Mouse (Mus musculus): ENCODE measurements around the gene Tbc1d8. TPM values are rescaled to one million over a fixed set of nuclear protein-coding genes. Genes with fewer than 3 reads are reported as not detected.

Gene Tbc1d8
- polyA plus RNA-seq, 1 experiment = 0.93 TPM

- TF ChIP-seq GATA1 (IDR thresholded peaks at IDR 0.05; ENCODE audit: low read length) = no peak
These were observed 18.4 kb upstream of the Tbc1d8 start for GRCm38 (mm10) chr1:39496995-39497394.

DNA sequence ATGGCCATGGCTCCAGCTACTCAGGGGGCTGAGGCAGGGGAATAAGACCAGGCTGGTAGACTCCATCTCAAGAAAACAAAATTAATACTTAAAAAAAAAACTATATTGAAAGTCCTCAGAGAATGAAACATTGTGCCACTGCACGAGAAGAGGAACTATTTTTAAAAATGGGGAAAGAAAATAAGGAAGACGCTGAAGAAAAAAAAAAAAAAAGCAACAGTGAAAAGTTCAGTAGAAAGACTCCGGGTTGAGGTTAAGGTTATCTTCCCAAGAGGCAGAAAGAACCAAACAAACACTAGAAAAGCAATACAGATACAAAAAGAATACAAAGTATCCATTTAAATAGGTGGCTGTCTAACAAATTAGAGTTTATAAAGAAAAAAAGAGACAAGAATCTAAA, 15.1 kb upstream of the Tbc1d8 start:
- TF ChIP-seq GATA1 (IDR thresholded peaks at IDR 0.05; ENCODE audit: low read length) = no peak

DNA sequence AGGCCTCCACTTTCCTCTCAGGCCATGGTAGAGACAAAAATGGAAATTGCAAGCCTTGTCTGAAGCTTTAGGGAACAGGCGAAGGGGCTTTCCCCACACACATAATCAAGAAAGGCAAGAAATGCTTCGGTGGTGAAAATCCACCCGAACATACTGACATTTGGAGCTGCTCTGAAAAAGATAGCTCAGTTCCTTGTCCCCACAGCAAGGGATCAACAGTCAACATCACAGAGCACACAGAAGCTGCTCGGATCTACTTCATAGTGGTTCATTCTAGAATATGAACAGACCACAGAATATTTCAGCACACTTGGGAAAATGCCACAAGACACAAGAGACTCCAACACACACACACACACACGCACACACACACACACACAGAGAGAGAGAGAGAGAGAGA, 14.6 kb upstream of the Tbc1d8 start:
- TF ChIP-seq GATA1 (IDR thresholded peaks at IDR 0.05; ENCODE audit: low read length) = no peak

DNA sequence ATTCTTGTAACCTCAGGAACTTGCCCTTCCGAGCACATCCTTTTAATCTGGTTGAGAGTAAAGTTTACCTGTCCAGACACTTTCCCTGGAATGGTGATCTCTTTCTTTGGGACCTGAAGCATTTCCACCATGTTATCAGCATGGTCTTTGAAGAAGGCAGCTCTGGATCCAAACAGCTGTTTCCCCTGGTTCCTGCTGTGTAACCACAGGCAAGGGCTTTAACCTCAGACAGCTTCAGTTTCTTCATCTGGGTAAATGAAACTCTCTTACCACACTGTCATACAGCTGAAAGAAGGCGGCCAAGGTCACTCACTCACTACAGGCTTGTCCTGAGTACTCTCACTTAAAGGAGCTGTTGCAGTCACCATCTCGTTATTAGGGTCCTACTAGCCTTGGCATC, 8.8 kb upstream of the Tbc1d8 start:
- TF ChIP-seq GATA1 (IDR thresholded peaks at IDR 0.05; ENCODE audit: low read length) = no peak

- TF ChIP-seq GATA1 (IDR thresholded peaks at IDR 0.05; ENCODE audit: low read length) = no peak
These were observed 3.7 kb upstream of the Tbc1d8 start for GRCm38 (mm10) chr1:39482115-39482815.

DNA sequence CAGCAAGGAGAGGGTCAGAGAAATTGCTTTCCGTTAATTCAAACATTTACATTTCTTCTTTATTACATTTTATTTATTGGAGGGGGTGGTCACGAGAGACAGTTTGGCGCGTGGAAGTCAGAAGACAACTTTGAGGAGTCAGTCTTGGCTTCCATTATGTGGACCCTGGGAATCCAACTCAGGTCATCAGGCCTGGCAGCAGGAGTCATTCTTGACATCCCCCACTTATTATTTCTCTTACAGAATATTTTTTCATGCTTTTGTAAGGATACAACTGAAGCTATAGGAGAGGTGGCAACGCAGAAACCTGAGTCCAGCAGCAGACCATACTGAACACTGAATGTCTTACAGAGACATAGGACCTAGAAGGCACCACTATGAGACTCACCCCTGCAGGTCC, 699 bp upstream of the Tbc1d8 start:
- TF ChIP-seq GATA1 (IDR thresholded peaks at IDR 0.05; ENCODE audit: low read length) = no peak

- no peak for TF ChIP-seq GATA1 (IDR thresholded peaks at IDR 0.05; ENCODE audit: low read length)
These were observed 293 bp upstream of the Tbc1d8 start for GRCm38 (mm10) chr1:39478896-39479200.

DNA sequence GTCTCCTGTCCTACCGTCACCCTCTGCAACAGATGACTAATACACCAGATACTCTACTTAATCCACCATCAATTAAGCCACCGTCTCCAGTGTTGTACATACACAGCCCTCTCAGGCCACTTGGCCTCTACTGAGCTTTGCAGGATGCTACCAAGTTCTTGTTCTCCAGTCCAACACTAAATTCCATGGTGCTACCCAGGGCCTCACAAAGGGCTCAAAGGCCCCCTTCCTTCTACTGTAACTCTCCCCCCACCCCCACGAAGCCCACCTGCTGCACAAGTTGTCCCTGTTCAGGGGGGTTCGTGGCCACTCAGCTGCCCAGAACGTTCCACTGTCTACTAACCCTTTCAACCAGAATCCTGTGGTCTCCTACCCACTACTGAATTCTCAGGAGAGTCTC, 1.5 kb downstream of the Tbc1d8 start:
- no peak for TF ChIP-seq GATA1 (IDR thresholded peaks at IDR 0.05; ENCODE audit: low read length)

- TF ChIP-seq GATA1 (IDR thresholded peaks at IDR 0.05; ENCODE audit: low read length) = no peak
These were observed 2.2 kb downstream of the Tbc1d8 start for GRCm38 (mm10) chr1:39476341-39476740.

- no peak for TF ChIP-seq GATA1 (IDR thresholded peaks at IDR 0.05; ENCODE audit: low read length)
These were observed 4.0 kb downstream of the Tbc1d8 start for GRCm38 (mm10) chr1:39474516-39474915.

DNA sequence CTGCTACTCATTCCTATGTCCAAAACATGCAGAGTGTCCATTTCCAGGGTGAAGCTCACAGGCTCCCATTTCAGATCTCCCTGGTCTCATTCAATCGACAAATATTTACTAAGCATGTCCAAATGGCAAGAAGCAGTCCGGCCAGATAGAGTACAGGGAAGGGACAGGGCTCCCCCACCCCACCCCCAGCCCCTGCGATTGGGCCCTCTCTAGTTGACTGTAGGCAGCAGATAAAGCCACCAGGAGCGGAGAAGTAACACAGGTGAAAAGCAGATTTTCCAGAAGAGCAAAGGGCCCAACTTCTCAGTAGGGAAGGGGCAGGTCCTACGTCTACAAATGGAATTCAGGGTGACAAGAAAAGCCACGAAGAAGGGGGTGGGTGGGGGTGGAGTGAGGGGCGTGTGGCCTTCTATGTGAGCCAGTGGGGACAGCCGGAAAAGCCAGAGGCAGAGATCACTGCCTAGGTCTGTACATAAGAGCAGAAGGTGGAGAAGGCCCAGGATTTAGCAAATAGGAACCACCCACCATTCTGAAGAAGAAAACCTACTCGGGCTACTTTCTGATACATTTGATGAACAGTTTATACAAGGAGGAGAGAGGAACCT, 7.2 kb downstream of the Tbc1d8 start:
- no peak for TF ChIP-seq GATA1 (IDR thresholded peaks at IDR 0.05; ENCODE audit: low read length)

GRCm38 (mm10) chr1:39468982-39469381, 9.6 kb downstream of the Tbc1d8 start:
- no peak for TF ChIP-seq GATA1 (IDR thresholded peaks at IDR 0.05; ENCODE audit: low read length)

GRCm38 (mm10) chr1:39466526-39466925, 12.0 kb downstream of the Tbc1d8 start:
- TF ChIP-seq GATA1 (IDR thresholded peaks at IDR 0.05; ENCODE audit: low read length) = no peak

DNA sequence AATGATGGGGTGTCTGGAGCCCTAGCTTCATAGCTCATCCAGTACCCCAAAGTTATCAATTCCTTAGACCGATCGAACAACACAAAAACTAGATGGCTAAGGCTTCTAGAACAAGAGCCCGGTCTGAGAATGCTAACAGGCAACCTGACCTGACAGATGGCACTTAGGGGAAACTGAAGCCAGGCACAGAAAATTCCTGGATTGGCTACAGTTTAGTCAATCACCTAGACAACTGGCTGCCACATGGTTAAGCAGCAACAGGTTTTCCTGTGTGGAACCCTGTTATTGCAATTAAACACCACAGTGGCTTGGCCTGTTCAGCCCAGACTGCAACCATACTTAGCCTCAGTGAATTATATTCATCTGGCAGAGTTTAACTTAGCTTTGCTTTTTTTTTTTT, 13.8 kb downstream of the Tbc1d8 start:
- TF ChIP-seq GATA1 (IDR thresholded peaks at IDR 0.05; ENCODE audit: low read length) = no peak

DNA sequence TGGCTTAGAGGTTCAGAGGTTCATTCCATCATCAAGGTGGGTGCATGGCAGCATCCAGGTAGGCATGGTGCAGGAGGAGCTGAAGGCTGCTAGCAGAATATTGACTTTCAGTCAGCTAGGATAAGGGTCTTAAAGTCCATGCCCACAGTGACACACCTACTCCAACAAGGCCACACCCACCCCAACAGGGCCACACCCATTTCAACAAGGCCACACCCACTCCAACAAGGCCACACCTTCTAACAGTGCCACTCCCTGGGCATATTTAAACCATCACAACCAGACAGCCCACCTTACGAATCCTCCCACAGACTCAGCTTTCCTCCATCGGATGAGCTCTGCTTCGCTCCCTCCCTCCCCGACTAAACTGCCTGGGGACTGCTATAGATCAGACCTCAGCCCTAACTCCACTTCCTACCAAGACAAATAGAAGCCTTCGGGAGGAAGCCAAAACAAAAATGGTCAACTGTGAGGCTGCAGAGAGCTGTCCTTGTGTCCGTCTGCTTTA, 15.6 kb downstream of the Tbc1d8 start:
- no peak for TF ChIP-seq GATA1 (IDR thresholded peaks at IDR 0.05; ENCODE audit: low read length)

- TF ChIP-seq GATA1 (IDR thresholded peaks at IDR 0.05; ENCODE audit: low read length) = no peak
These were observed 16.5 kb downstream of the Tbc1d8 start for GRCm38 (mm10) chr1:39462036-39462435.

DNA sequence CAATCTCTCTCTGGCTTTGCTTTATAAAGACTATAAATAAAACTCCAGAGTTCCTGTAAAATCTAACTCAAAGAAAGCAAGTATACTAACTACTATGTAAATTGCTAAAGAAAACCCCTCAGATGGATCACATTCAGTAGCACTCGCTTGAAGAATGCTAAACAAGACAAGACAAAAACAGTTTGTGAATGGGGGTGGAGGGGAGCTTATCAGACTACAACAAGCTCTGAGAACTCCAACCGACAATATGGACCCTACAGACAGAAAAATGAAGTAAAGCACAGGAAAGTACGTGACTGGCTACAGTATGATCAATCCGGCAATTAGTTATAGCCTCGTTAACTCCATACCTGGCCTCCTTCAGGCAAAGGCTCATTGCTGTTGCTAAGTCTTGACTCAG, 18.1 kb downstream of the Tbc1d8 start:
- TF ChIP-seq GATA1 (IDR thresholded peaks at IDR 0.05; ENCODE audit: low read length) = no peak

Measured in G1E-ER4 (cell line).